Mouse (Mus musculus) retina, postnatal 1 day (tissue): ENCODE measurements around the gene Med21.
A peak's percentile ranks its signal among the peaks of the same experiment; 100 is the strongest.

Experiments used
- DNase-seq: peaks from one replicate; pipeline ENCODE4 v3.0.0-alpha.2; 2012

The Med21 gene

DNA sequence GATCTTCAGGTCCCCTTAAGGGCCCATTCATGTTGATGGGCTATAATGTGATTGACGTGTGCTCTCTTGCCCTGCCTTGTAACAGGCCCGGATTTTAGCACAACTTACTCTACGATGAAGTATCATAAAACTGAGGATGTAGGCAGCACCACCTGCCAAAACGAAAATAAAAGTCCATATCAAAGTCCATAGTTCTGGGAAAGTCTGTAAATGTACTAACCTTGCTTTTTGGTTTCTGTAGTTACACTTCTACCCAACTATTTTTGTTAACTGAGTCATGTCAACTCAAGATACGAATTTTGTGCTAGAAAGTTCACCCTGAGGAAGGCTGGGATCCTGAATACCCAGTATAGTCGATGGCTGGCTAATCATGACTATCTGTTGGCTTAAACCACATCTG, 1.4 kb upstream of the Med21 start:
- no peak for DNase-seq

GRCm38 (mm10) chr6:146641621-146642210, 631 bp upstream of the Med21 start:
- no peak for DNase-seq

GRCm38 (mm10) chr6:146643184-146643570, 830 bp downstream of the Med21 start:
- peak; percentile 21 for DNase-seq

- no peak for DNase-seq
Measured at GRCm38 (mm10) chr6:146650013-146650412, 7.7 kb downstream of the Med21 start.

DNA sequence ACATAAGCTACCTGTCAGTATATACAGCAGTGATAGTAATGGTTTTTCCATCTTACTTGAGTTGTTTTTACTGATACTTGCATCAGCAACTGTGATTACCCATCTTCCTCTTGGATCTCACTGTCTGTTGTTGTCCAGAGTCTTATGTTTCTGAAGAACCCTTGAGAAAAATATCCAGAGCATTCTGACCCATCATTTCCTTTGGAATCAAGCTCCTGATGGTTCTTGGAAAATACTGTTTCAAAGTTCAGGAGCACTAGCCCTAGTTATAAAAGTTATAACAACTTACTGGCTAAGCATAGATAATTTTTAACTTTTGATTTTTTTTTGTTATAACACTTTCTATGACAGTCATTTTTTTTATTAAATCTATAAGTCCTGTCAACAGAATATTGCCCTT, 9.1 kb downstream of the Med21 start:
- DNase-seq = no peak

GRCm38 (mm10) chr6:146653197-146653596, 10.8 kb downstream of the Med21 start:
- DNase-seq = no peak

DNA sequence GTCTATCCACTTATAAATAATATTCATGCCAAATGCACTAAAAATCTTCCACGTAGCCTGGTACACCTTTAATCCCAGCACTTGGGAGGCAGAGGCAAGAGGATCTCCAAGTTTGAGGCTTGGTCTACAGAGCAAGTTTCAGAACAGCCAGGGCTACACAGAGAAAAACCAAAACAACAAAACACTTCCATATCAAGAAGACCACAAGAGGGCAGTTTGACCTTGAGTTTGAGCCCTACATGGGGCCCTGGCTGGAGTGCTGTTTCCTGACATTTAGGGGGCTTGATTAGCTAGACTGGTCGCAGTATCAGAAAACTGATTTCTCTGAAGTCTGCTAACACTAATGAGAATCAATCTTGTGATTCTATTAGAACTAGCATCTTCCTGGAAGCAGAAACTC, 18.2 kb downstream of the Med21 start:
- DNase-seq = peak; percentile 40

DNA sequence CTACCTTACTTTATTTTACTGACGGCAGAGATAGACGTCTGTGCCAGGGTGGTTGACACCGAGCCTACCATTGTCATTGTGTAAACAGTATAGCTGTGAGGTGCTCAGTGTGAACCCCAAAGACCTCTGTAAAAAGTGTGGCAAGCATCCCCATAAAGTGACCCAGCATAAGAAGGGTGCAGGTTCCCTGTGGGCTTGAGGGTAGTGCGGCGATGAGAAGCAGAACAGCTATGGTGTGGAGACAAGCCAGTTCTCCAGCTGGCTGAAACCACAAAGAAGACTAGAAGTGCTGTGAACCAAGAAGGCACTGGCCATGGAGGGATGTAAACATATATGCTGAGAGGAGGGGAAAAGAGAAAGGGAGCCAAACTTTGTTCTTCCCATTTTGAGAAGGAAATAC, 19.3 kb downstream of the Med21 start:
- no peak for DNase-seq

DNA sequence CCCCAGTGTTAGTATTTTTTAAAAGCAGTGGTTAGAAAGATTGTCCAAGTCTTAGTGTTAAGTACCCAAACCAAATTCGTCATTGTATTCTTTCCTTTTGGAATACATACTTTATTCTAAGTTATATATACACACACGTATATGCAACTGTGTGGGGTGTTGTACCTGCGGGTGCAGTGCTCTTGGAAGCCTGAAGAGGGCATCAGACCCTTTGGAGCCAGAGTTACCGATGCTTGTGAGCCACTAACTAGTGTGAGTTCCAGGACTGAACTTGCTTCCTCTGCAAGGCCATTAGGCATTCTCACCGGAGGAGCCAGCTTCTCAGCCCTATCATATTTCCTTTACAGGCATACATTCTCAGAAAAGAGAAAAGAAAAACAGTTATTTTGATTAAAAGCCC, 20.3 kb downstream of the Med21 start:
- DNase-seq = peak; percentile 47

DNA sequence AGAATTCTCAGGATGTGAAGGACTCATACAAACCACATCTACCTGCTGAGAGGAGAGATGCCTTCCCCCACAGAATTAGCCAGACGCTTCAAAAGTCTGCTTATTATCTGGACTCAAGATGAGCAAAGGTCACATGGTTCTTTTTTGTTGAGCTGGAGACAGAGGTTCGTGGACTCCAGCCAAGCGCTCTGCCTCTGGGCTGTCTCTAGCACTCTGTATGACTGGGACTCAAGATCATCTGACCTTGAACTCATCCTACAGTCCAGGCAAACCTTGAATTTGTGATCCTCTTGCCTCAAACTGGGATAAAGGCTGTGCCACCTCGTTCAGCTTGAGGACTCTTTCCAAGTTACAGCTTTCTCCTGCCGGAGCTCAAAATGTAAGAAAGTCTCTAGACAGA, 21.8 kb downstream of the Med21 start:
- no peak for DNase-seq

- no peak for DNase-seq
Measured at GRCm38 (mm10) chr6:146664917-146665316, 22.6 kb downstream of the Med21 start.

GRCm38 (mm10) chr6:146665408-146665807, 23.1 kb downstream of the Med21 start:
- DNase-seq = no peak

GRCm38 (mm10) chr6:146666811-146667210, 24.5 kb downstream of the Med21 start:
- DNase-seq = no peak

GRCm38 (mm10) chr6:146668606-146669005, 26.3 kb downstream of the Med21 start:
- no peak for DNase-seq

DNA sequence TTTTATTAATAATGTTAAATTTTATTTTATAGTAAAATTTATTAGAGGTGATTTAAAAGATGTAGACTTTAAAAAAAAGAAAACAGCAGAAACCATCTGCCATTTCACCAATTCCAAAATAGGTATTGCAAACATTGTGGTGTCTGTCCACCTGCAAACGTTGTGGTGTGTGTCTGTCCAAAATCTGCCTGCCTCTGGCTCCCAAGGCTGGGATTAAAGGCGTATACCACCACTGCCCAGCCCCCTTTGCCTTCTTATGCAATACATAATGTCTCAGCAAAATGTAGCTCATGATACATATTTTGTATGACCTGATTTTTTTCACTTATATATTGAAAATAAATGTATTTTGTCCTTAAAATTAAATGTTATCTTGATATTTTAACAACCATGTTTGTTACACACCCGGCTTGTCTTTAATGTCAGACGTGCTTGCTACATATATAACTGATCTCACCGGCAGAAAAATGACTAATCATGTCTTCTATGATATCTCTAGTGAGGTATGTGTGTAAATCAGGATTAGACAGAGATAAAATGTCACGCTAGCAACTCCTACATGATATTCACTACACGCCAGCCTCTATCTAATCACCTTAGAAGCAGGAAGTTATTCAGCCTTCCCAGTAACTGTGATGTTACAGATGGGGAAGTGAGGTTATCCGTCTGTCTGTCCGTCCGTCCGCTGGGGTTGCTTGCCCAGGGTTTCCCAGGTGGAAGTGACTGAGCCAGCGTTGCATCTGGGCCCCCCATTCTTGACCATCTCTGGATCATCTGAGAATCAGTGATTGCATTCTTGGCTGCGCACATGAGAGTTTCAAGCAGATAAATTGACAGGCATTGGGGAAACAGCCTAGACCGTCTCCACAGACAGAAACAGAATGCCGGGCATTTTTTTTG, 28.9 kb downstream of the Med21 start:
- no peak for DNase-seq

GRCm38 (mm10) chr6:146672106-146672505, 29.8 kb downstream of the Med21 start:
- no peak for DNase-seq

DNA sequence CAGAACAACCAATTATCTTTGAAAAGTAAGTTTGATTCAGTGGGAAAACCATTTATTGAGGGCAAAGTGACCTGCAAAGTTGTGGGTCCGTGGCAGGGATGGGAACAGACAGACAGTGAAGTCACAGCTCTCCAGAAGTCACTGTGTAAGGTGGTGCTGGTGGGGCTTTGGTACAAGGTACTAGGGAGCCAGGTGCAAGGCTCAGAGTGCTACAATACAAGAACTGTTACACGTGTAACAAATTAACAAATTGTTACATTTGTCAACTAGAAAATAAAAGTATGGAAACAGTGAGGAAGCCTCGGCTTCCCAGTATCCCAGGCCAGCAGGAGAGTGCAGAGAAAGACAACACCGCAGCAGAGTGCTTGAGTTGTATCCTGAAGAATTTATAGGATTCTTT, 31.3 kb downstream of the Med21 start:
- no peak for DNase-seq

DNA sequence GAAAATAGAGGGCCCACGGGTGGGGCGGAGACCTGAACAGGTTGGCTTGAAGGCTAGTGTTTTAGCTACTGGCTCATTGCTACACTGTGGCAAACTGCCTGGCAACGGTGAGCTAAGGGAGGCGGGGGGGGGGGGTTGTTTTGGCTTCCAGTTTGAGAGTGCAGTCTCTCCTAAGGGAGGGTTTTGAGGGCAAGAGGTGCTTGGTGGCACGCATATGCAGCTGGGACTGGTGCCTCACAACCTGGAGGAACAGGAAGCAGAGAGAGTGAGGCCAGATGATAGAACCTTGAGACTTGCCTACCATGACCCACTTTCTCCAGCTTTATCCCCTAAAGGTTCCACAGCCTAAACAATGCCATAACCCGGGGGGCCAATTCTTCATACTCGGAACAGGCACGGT, 32.1 kb downstream of the Med21 start:
- no peak for DNase-seq

DNA sequence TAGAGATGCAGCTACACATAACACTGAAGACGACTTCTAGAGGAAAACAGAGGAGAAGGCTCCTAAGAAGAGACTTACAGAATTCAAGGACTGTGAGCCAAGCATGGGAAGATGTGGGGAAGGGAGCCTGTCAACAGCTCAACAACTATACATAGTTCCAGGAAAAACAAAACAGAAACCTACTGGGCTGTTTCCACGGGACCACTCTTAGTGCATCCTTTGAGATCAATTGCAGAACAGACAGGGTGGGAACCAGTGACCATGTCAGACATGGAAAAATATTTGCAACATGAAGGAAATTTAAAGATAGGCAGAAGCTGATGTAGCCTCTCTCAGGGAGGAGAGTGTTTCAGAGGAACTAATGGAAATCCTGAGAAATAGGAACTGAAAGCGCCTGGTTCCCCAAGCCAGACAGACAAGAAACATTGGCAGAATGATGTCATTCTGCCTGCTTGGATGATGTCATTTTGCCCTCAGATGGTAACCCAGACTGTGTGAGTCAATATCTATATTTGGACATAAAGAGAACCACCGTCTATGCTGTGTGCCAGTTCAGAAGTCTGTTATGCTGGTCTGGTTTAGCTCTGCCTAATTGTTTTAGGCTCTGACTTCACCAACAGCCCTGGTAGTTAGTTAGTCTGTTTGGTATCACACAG, 32.7 kb downstream of the Med21 start:
- no peak for DNase-seq

DNA sequence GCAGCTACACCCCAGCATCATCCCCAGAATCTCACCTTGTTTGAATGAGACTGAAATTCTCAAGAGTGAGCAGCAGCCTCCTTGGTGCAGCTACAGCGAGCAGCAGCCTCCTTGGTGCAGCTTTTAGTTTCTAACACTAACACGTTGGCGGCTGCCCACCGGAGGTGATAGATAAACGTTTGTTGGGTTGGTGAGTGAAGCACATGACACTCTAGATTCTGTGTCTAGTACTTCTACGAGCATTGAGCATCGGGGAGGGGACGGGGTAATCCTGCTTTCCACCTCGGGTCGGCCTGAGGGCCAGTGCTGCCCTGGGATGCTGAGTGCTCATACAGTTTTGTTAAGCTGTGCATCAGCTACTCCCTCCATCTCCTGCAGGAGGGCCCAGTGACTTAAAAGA, 34.6 kb downstream of the Med21 start:
- no peak for DNase-seq

GRCm38 (mm10) chr6:146678136-146679070, 36.1 kb downstream of the Med21 start:
- no peak for DNase-seq

- no peak for DNase-seq
Measured at GRCm38 (mm10) chr6:146683881-146684280, 41.5 kb downstream of the Med21 start.

GRCm38 (mm10) chr6:146685781-146686308, 43.5 kb downstream of the Med21 start:
- DNase-seq = peak; percentile 13
